Mouse (Mus musculus) stomach, postnatal 0 days (tissue): ENCODE data around the gene Nck1.

ENCODE experiments used
- CTCF ChIP-seq: IDR thresholded peaks from 2 replicates; pipeline ENCODE4 v1.5.1; 2016; ENCODE audit warnings: antibody characterized with exemption, low read depth, mild to moderate bottlenecking, moderate library complexity
- EP300 ChIP-seq: optimal IDR thresholded peaks from 2 replicates; pipeline ENCODE3; 2016; ENCODE audit warnings: antibody characterized with exemption

GRCm38 (mm10) chr9:100558991-100559390, 13.1 kb upstream of the Nck1 start:
- TF ChIP-seq CTCF (no peak), EP300 (no peak)
